Mouse (Mus musculus): ENCODE data around the gene Cd93.

Cd93 gene

DNA sequence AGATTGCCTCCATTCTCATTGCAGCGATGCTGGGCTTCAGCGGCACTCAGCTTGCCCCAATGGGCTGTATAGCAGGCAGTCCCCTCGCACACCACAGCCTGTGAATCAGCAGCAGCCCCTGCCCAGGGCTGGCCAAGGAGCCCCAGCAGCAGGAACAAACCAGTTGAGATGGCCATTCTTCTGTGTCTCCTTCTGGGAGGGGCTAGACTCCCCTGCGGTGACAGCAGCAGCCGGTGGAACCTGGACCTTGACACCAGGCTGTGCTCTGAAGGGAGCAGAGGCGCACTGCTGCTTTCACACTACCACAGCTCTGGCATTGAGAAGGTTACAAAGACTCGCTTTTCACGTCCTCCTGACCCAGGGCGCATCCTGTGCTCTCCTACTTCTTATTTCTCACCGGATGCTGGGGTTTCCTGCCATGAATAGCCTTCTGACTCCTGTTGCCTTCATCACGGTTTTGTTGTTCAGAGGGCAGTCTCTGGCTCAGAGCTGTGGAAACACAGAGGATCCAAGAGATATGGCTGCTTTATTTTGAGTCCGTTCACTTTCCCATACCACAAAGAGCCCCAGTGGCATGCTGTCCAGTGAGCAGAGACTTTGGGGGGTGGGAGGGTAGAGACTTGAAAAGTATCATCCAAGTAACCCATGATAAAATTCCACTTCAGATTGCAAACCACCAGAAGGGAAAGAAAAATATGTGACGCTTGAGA lies at the start of gene Cd93:
Gene Cd93 (minus strand): TSS at position 315 of the 710 bp plus-strand sequence.
- peak; percentile 75 to 77 for DNase-seq

DNA sequence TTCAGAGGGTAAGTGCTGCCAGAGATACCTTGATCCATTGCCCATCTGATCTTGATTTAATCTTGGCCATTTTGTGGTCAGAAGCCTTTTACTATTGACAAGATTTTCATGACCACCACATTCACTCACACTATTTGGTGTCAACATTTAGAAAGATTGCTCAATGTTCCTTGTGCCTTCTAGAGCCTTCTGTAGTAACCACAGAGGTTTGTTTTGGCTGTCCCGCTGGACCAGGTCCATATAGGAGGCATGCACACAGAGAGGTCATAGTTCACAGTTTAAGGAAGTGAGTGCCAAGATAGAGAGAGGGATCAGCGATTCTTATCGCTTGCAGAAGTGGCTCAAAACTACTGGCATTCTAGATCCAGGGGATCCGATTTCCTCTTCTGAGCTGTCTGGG lies 48.7 kb upstream of the Cd93 start:
- DNase-seq: peak; percentile 68 to 79

DNA sequence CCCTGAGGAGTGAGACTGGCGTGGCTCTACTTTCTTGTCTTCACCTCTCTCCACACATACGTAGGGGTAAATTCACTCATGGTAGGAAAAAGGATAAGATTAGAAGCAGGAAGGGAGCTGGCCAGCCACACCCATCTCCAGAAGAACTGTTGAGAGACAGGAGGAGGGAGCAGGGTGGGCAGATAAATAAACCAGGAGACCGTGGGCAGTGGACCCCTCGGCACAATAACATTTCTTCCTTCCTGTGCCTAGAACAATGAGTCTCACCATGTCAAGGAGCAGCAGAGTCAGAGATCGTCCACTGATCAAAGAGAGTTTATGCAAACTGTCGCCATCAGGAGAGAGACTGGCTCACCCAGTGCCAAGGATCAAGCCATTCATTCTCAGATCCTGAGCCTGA lies 46.8 kb upstream of the Cd93 start:
- peak; percentile 55 to 75 for DNase-seq

DNA sequence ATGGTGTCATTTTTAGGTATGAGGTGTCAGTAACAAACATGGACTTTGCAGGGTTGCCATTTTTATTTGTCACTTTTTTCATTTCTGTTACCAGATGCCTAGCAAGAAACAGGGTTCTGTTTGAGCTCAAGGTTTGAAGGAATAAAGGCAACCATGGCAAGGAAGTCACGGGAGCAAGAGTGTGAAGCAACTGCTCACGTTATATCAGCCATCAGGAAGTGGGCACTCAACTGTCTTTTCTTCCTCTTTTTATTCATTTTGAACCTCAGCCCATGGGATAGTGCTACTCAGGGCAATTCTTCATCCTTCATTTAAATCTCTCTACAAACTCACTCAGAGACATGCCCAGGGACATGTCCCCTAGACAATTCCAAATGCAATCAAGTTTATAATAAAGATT lies 45.5 kb upstream of the Cd93 start:
- no peak for DNase-seq

DNA sequence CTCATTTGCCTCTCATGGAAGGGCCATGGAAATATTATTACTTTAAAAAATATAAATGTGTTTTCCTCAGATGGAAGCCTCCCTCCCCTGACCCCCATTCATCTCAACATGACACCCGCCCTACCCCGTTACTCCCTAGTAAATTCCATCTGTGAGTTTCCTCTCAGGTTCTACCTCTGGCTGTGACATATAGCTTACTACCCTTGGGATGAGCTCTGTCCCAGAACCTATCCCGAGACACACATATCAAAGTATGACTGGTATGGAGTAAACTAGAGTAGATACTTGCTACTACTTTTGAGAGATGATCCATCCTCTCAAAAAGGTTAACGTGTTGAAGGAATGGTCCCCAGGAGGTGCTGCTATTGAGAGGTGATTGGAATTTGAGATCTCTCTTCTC lies 42.2 kb upstream of the Cd93 start:
- no peak for DNase-seq

DNA sequence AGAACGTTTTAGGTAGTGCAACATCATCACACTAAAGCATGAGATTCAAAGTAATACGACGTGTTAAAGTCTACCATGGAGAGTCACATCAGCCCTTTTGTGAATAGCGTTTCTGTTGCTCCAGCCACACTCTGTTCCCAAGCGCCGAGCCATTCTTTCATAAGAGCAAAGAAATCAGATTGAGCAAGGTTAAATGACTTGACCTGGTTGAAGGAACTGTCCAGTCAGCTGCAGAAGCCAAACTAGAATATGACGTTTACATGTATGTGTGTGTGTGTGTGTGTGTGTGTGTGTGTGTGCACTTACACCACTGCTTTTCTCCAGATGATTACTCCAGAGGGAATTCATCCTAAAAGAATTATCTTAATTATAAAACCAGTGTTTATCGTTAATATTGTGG lies 37.0 kb upstream of the Cd93 start:
- no peak for DNase-seq

DNA sequence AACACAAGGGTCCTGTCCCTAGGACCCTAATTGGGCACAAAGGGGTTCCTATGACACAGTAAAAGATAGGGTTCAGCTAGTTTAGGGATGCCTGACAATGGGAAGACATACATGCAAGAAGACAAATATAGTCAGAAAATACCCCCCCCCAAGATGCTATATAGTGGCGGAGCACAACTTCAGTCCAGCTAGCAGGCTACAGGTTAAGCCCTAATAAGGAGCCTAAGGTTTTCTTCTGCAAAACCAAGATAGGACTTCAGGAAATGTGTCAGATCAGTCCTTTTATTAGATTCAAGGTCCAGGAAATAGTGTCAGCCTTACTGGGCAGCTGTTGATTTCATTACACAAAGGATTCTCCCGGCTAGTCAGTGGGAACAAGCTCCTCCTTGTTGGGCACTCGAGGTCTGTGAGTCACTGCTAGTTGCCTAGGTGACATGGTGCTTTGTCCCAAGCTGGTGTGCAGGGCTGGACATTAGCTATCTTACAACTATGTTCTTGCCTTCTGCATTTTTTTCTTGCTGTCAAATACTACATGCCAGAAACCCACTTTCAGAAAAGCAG lies 34.9 kb upstream of the Cd93 start:
- peak; percentile 78 to 85 for DNase-seq

DNA sequence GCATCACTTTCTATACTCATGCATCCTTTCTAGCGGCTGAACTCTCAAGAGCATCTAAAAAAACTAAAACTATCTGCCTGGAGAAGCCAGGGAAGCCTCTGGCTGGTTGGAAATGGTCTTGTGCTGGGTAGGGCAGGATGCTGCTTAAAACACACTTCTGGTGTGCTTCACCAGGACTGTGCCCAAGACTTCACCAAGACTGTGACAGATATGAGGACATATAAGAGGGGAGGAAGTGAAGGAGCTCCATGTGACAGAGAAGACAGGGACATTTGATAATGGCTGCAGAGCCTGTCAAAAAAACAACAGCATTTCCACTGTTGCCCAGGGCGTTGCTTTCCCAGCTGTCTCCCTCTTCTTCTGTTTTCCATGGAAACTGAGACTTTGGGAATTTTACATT lies 34.0 kb upstream of the Cd93 start:
- DNase-seq: no peak

DNA sequence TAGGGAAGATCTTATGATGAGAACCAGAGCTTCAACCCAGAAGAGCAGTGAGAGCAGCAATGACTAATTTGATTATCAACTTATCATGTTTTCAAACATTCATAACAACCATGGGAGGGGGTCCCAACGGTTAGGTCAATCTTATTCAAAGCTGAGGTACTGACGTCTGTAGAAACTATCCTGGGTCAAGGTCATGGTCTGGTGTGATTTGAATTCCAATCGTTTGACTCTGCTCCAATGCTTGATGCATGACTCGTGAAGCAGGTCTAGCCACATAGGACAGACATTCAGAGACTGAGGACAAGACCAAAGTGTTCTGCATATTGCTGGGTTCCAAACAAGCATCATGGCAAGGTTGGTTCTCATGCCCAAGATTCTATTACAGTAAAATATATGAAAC lies 33.2 kb upstream of the Cd93 start:
- DNase-seq: no peak

DNA sequence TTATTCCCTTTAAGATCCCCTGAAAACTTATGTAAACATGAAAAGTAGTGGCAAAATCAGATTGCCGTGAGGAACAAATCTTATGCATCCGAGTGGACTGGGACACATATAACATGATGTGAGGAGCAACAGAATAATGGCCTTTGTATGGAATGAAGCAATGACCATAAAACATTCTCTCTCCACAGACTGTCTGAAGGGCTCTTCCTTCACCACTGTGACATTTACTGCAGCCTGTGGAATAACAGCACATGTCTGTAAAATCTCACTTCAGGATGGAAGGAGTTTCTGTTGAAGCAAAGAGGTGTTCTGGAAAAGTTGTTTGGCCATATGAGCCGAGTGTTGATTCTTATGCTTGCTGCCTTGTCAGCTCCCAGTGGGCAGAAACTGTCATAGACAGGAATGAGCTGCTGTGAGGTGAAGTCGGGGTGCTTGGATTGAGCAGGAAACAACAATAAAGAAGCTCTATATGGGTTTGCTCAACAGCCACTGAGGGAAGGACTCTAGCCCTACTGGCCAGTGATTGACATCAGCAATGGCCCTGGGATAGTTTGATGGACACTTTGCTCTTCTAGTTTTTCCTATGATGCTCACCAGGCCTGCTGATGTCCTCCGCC lies 32.6 kb upstream of the Cd93 start:
- no peak for DNase-seq

DNA sequence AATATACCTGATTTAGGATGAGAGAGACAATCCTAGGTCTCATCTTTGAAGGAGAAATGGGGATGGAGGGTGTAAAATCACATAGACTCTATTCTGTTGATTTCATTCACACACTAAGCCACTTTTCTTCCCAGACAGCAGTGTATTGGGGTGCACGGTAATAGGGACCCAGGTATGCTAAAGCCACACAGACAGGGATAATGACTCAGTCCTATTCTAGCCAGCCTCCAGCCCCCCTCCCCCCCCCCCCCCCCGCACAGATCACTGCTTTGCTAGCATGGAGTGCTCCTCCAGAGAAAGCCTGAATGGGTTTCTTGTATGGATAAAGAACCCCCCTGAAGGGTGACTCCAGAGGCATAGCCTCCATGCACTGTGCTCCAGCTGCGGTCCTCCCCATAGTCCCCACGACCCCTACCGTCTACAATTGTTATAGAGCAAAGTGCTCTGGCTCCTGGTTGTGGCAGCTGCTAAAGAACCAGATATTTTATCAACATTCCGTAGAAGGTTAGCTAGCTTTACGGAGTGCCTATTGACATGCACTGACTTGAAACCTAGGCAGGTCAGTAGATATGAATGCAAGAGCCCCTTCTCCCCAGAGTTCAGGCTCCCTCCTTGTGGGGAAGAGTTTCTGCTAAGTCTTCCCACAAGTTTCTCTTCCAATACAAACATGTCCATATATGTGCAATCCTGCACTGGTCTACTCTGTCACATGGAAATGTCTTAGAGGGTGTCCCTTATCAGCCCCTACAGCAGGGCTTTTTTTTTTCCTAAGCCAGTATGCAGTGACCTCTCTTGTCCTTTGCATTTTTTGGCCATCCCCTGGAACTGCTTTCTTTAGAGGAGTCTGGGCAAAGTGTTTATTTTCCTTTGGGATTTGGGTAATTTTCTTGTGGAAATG lies 26.2 kb upstream of the Cd93 start:
- no peak for DNase-seq

DNA sequence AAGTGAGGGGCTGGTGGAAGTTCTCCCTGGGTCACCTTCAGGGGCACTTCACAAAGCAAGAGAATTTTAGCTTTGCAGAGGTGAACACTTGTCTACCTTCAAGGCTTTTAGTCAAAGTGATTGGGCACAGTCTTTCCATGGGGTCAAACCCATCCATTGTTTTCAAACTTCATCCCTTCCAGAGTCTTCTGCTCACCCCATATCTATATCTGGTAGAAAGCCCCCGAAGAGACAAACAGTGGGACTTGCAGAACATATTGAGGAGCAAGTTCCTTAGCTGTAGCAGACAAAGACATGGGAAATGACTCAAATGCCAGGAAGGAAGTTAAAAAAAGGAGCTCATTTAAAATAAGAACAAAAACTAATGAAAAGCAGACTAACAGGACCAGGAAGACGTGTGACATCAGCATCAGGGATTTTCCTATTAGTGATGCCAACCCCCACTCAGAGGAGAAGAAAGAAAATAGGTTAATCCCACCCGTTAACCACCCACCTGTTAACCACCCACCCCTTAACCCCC lies 24.6 kb upstream of the Cd93 start:
- no peak for DNase-seq

DNA sequence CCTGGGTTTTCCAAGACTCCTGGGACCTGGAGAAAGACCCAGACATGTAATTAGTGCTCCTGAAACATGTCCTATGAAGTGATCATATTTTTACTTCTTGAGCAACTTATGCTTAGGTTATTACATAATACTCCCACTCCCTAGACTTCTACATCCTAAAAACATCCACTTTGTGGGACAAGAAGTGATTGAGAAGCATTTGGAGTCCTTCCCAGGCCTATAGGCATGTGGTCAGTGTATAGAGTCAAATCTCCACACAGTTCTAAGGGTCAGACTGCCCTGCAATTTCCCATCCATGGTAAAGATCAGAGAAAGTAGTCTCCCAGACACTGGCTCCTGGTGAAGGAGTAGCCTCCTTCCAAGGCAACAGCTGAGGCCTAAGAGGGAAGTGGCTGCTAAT lies 12.0 kb upstream of the Cd93 start:
- no peak for DNase-seq

DNA sequence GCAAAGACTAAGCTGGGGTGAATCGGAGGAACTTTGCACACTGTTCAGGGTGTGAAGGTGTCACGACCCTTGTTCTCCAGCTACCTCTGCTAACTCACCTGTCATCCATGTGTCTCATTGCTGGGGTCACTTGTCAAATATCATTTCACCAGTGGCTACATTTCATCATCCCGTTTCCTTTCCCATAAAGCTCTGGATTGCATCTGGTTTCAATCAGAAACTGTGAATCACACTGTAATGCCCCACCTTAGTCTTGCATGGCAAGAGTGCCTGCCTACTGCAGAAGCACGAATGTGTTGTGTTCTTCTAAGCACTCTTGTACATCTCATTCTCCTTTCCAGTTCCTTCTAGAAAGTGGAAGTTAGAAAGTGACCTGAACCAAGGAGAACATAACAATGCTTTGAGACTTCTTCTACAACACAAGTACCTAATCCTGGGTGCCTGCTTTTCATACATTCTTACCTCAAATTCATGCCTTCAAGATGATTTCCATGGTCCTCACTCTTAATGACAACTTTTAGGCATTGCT lies 10.7 kb upstream of the Cd93 start:
- DNase-seq: no peak

DNA sequence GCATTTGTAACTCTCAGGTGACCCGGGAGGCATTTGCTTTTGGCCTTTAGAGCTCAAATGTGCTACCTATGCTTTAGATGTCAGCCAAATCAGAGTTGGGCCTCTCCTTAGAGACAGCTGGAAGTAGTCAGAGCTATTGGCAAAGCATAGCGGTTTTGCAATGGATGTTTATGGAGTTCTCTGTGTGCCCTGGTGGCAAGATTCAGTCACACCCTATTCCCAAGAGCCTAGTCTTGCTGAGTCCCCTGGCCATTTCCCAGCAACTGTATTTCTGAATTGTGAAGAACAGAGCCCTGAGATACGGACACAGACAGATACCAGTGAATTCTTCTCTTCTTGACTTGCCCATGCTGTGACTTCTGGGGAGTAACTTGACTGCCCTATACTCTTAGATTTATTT lies 9.7 kb upstream of the Cd93 start:
- DNase-seq: peak; percentile 46 to 62

DNA sequence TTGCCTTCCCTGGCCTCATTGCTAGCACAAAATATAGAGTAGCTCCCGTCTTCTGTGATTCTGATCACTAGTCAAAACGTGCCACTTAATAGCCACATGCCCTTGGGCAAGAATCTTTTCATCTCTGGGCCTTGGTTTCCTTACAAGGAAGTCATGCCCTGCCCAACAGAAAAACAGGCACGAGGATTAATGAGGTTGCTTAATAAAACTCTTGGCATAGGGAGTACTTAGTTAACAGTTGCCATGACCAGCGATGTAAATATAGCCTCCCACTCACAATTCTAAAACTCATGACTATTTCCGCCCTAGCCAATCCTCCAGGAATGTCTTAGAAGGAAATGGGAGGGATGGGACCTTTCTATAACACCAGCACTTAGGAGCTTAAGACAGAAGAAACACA lies 8.1 kb upstream of the Cd93 start:
- peak; percentile 23 to 54 for DNase-seq

DNA sequence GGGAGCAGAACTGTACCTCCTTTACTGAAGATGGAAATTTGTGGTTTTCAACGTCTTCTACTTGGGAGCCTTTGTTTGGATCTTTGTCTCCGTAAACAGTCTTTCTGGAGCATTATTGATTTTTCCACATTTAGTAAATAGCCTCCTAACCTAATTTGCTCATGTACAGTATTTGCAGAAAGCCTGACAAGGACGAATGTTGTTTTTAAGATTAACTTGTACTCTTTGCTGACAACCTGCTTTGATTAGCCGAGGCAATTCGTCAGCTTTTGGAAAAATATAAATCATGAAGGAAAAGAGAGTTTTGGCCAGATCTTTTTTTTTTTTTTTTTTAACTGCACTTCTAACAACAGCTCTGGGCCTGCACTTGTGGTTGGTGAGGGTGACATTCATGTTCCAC lies 7.3 kb upstream of the Cd93 start:
- DNase-seq: no peak

DNA sequence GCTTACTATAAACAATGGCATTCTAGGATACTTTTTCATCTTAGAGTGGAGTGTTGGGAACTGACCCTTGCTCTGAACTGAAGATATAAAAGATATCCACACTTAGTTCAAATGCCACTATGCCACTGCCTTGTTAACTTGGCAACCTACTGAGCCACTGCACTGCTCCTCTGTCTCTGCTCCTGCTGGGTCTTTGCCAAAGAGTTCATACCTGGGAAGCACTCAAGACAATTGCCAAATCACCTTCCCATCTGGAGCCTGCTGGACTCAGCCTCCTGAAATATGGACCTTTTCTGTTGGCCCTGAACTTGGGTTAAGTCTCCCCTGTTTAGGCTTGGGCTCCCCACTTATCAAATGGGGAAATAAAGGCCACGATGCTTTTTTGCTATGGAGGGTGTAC lies 6.3 kb upstream of the Cd93 start:
- DNase-seq: no peak

DNA sequence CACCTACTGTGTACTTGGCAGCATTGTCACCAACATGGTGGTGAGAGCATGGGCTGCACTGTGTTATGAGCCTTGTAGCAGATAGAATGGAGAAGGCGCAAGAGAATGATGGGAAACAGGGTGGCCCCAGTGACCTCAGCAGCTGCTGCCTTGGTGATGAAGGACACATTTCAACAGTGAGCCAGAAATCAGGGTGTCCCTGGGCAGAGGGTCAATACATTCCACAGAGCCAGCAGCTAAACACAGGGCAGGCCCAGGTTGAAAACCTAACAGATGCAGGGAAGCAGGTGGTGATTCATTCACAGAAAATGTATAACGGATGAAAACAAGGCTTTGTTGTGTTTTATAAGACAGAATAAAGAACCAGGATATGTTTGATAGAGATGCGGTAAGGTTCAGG lies 3.1 kb upstream of the Cd93 start:
- DNase-seq: no peak

DNA sequence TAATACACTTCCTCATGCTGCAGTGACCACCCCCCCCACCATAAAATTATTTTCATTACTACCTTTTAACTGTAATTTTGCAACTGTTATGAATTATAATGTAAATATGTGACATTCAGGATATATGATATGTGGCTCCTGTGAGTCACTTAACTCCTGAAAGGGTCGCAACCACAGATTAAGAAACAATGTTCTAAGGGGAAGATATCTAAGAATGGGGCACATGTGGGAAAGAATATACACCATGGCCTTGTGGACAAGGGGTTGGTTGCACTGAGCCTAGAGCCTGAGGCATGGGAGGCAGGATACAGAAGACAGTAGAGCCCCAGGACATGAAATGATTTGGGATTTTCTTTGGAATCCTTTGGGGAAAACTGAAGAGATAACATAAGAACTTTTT lies 2.3 kb upstream of the Cd93 start:
- DNase-seq: no peak

DNA sequence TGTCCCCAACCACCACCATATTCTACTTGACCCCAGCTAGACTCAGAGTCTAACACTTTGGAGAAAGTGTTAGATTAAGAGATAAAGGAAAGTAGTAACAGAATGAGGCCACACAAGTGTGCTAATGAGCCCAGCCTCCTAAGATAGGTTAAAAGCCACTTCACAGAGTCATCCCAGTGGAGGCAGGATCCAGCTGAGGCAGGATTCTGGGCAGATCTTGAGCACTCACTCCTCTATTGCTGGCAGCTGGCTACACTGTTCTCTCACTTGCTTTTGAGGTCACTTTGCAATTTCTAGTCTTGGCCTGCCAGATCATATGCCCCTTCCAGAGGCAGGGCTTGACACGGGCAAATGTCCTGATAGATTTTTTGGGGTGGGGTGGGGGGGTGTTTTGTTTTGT lies 1.1 kb upstream of the Cd93 start:
- peak in 1 of 2 experiments; percentile 21 for DNase-seq

DNA sequence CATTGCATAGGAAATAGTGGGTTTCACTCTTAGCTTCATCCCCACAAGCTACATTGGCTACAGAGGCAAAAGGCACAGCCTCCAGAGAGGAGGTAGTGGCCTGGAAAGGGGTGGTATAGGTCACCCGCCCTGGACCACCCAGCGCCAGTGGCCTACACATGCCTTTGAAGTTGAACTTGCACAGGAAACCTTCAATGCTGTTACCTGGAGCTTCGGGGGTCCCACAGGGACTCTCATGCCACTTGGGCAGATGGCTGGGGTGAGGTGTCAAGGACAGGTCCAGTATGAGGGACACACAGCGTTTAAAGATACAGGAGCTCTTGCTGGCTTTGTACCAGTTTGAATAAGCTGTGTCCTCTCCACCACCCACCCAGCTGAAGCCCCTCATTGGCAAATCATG lies 653 bp downstream of the Cd93 start:
- no peak for DNase-seq

DNA sequence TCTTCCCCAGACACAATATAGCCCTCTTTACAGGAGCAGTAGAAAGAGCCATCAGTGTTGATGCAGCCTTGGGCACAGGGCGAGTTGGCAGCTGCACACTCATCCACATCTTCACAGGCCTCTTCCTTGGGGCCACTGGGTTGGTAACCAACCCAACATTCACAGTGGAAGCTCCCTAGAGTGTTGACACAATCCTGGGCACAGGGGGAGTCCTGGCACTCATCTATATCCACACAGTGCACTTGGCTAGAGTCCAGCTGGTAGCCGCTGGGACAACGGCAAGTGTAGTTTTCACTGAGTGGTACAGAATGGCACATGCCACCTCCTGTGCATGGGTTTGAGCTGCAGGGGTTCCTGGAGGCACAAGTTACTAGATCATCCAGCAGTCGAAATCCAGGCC lies 1.2 kb downstream of the Cd93 start:
- DNase-seq: peak in 1 of 2 experiments; percentile 28
